Mouse (Mus musculus) heart, adult 18-20 months (tissue): ENCODE measurements at regions not wholly inside any gene's neighbourhood (a gene's known extent, or its start where the extent isn't known, plus 50 kb on each side); places are given as distances from the start of the nearest gene placed in this dataset.
"Not testable (repeated sequence)": the region's sequence is repeated elsewhere in the genome, so short reads cannot be mapped to it uniquely, and the experiment has no call there.

ENCODE experiments used
- DNase-seq, 2 experiments: peaks; one replicate each; pipeline ENCODE4 v3.0.0; 2021 to 2022; ENCODE audit warnings: mixed read lengths in 1 of 2

DNA sequence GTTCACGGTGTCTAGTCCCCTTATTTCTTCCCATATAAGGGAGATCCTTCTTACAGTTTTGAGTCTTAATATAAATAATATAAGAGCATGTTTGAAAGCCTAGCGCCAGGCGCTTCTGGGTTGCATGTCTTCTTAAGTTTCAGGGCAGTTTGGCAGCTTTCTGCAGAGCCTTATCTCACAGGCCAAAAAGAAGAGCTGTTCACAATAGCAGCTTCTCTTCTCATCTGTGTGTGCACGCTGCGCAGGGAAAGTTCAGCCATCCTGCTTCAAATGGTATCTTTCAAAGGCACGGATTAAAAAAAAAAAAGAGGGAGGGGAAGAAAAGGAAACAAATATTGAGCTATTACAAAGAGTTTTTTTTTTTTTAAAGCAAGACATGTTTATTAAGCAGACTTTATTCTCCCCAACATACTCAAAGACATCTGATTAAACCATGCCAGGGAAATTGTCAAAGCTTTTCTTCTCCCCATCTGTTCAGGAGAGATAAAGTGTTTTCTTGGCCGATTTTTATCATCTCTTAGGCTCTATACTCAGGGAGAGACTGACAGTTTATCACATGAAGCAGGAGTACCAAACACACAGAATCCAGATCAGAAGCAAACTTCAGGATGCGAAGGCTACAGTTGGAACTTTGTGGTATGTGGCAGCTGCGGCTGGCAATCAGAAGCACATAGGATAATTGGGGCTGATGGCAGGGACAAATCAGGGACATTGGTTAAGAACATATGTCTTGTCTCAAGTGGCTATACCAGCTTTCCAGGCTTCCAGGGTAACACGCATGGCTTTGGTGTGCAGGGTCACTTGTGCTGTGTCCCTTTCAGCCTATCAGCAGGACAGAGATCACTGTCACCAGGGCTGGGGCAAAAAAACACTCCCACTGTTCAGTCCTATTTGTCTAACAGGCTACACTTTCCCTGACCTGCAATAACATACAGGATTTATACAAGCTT, 206.9 kb upstream of the Pfkp start:
- DNase-seq, result no peak

DNA sequence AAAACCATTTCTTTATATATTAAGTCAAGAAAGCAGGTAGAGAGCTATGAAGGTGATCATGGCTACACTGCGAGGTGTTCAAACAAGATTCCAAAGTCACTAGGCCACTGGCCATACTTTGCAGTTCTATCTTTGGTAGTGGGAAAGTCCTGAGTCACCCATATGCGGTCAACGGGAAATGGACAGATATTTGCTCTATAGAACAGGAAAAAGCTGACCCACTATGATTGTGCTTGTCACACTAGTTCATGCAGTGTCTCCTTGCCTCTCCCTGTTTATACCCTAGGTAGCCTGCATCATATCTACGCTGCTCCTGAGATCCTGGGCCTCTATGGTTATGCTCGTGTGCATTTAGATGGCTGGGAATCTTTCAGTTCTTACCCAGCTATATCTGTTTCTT, 188.9 kb upstream of the Pfkp start:
- no peak for DNase-seq

DNA sequence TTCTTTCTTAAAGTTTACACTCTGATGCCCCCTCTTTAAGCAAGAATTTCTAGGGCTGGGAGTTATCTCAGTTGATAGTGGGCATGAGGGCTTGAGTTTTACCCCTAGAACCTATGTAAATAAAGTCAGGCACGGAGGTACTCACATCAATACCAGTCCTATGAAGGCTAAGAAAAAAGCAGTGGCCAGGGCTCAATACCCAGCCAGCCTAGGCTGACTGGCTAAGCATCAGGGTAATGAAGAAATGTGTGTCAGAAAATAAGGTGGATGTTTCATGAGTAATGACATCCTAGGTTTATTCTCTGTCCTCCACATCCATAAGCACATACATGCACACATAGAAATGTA, 188.5 kb upstream of the Pfkp start:
- DNase-seq, result no peak

DNA sequence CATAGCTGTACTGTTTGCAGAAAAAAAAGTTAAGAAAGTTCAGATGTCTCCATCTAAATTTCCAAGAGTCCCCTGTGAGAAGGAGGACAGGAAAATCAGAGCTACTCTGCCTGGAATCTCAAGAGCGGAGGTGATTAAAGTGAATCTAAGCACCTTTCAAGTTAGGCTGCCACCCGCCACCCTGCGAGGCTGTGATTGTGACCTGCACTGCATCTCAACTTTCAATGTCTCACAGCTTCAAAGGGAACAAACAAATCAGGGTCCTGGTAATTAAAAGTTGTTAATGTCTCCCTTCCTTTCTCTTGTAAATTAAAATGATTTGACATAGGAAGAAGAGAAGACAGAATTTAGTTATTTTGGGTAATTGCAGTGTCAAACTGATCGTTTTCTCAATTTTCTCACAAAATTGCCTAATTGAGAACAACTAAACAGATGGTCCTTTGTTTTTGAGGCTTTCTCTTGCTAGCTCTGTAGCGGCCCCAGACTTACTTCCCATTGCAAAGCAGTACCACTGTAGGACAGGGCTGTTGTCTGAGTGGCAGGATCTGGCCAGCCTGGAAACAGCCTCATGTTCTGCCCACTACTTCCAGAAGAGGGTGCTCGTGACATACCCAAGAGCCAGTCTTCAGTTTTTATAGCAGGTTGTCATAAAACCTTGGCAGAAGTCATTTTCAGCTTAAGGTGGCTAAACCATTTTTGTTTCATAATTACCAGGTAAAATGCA, 187.9 kb upstream of the Pfkp start:
- DNase-seq, result peak; percentile 6 to 25

DNA sequence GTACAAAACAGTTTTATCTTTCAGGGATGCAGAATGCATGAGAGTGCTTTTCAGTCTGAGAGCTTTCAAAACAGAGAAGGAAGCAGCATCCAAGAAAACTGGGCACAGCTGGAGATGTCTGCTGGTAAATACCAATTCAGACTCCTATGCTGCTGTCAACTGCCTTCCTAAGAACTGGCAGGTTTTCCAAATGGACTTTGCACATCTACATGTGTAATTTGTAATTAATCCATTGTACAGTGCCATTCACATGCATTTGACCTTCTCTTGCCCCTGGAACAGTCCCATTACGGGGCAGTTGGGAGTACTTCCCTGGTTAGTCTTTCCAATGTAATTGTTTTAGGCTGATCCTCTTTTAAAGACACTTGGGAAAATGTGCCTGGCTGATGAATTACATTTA, 181.3 kb upstream of the Pfkp start:
- no peak for DNase-seq

DNA sequence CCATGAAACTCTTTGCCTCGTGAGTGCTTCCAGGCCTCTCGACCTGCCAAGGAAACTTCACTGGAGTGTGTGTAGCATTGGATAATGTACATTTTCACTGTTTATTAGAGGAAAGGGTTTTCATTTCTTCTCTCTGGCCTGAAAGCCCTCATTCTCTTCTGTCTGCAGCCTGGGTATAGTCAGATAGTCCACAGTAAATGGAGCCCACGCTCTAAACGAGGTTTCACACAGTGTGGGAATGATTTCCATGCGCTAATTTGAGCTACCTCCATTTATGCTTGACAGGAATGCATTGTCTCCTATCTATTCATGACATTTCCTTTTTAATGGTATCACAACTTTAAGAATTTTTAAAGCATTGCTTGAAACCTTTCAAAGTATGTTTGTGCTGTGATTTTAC, 180.8 kb upstream of the Pfkp start:
- DNase-seq, result no peak

DNA sequence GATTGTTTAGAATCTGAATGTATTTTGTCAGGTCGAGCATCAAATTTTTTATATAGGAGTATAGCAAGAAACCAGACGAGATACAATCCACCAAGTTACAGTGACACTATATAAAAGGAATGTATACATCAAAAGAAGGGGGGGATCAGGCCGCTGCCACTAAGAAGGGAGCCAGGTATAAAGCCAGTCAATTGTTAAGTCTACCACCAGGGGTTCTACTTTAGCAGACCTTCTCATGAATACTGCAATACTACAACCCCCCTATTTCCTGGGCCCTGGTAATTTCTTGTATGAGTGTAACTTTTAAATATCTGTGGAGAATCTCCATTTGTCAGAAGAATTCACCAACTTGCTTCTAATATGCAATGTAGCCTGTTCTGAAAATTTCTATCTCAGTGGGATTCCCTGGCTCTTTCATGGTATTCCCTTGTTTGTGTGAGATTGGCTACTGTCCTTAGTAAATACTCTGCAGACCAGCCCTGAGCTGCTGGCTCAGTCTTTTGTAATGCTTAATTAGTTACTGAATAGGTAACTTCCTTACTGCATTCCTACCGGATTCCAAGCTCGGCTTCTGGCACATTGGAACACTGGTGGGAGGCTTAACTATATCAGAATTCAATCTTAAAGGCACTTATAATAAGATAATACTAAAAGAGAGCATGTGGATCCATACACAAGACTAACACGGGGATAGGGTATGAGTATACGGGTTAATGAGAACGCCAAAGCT, 180.2 kb upstream of the Pfkp start:
- not testable (repeated sequence) for DNase-seq

DNA sequence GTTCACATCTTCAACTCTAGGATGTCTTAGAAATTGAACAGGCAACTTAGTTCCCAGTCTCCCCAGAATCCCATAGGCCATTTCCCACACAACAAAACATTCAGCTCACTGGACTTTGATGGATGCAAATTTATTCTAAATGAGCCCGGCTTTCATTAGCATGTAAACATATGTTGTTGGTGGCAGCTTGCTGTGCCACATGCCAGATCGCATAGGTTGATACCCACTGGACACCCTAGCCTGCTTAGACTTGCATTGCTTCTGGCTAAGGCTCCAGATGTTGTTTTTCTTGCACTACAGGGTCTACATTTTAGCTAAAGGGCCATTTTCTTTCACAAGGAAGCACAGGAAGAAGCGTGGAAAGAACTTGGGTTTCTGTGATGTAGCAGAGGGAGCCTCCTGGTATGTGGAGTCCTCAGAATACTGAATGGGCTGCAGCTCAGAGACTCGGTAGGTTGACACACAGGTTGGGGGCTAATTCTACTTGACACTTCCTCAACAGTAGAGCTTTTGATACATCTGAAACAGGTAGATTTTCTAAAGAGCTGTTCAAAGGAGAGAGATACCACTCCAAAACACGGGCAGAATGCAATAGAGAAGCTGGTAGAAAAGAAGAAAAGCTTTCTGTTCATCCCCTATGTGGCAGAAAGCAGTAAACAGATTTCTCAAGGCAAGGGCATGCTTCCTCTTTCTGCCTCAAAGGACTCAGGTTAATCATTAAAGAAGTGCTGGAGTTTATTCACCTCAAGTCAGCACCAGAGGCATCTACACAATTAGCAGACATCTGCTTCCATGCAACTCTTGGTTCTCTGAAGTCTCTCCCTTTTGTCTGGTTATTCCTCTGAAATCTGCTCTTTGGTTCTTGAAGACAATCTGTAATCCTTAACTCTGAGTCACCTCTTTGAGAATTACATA, 153.9 kb upstream of the Pfkp start:
- DNase-seq, result no peak

DNA sequence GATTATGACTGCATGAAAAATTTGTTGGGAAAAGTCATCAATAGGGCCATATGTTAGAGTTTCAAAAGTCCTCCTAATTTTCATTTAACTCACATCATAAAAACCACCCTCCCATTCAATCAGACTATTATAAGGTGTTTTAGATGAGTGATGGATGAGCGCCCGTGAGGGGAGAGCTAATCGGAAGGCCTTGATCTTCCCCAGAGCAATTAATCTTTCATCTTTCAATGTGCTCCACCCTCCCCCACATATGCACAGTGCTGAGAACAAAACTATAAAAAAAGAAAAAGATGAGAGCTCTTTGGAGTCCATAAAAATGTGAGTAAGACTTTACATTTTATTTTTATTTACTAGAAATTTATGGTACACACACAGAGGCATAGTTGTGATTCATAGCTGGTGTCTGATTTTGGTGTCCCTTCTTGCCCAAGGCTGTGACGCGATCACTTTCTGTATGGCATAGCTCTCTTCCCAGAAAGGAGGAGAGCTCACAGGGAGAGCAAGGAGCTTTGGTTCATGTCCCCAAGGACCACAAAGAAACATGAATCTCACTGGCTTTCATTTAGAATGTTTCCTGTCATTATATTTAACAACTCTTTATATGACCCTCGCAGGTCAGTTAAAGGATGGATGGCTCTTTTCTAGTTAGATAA, 119.5 kb upstream of the Pfkp start:
- no peak for DNase-seq

DNA sequence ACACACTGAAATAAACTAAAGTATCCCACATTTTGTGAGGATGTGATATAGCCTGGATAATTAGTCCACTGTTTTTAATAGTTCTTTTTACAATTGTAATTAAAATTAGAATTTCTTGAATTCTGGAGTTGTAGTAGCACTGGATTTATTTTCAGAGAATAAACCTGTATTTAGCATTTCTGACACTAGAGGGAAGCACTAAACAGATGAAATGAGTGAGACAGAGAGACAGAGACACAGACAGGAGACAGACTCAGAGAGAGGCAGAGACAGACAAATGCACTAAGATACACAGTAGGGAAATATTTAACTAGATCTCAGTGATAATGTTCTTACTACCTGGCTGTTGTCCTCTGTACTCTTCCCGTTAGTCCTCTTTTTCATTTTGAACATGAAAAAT, 108.6 kb upstream of the Pfkp start:
- DNase-seq, result peak in 1 of 2 experiments; percentile 9

DNA sequence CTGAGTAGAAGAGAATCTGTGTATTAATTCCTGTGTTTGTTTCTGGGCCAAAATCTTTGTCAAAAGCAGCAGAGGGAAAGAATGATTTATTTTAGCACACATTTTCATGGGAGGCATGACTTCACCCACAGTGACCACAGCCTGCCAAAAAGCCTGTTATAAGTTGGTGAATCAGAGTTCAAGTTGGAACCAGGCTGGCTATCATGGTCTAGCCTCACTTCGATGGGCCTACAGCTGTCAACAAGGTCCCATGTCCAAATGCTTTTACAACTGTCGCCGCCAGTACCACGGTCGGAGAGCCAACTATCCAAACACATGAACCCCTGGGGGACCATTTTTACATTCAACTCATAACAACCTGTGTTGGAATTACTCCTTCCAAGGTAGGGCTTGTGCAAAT, 103.0 kb upstream of the Pfkp start:
- no peak for DNase-seq

DNA sequence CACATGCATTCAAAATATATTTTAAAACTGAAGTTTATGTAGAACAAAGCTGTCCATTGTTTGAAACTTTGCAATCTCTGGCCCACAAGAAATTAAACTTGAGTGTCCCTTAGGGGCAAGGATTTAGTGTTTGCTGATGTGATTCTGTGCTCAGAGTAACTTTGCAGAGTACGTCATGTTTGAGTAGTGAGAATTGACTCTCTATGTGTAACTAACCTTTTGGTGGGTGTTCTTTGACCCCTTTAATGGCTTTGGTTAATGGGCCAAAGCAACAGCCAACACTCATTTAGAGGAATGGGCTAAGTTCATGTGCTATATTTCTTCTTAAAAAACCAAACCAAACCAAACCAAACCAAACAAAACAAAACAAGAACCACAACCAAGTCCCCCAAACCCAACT, 102.6 kb upstream of the Pfkp start:
- no peak for DNase-seq

DNA sequence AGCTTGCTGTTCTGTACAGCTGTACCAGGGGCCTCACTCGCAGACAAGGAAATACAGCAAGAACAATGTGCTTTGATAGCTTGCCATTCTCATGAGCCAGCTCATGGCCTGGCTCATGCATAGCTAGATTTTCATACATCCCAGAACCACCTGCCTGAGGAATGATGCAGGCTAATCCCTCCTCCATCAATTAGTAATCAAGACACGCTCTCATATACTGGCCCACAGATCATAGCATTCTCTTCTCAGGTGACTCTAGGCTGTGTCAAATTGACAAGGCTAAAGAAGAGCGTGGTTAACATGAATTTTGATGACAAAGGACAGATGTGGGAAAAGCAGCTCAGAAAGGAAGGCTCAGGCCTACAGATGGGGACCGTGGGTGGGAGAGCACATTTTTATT, 93.3 kb upstream of the Pfkp start:
- DNase-seq, result no peak

DNA sequence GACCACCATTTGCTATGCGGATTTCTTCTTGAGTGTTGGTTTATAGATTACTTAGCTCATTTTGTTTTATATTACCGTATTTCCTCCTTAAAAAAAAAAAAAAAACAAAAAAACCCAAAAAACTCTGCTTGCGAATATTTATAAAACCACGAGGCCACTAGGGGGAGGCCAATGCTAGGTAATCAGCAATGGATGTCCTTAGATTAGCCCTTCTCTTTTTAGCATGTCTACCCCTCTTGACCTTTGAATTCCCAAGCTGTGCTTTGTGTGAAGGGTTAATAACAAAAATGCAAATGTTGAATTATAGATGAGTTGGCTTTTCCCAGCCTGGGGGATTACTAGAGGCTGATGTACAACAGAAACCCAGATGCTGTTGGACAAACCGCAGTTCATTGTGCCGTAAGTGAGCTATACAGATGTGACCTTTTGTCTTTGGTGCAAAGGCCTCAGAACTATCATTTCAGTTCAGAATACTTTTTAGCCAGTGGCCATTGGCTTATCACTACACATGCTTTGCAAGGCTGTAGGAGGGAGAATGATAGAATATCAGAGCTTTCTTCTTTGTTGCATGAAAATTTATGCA, 88.5 kb upstream of the Pfkp start:
- DNase-seq, result no peak
